Mouse (Mus musculus) ES-Bruce4 (cell line): Measurements from ENCODE around the gene Bahcc1.

Experiments
- CTCF ChIP-seq: IDR thresholded peaks from one replicate; pipeline ENCODE4 v1.8.1; 2011; ENCODE audit warnings: low read depth, low read length
- POLR2A ChIP-seq: IDR thresholded peaks from one replicate; pipeline ENCODE4 v1.8.1; 2011; ENCODE audit warnings: low read length; ENCODE audit not compliant: insufficient read depth

DNA sequence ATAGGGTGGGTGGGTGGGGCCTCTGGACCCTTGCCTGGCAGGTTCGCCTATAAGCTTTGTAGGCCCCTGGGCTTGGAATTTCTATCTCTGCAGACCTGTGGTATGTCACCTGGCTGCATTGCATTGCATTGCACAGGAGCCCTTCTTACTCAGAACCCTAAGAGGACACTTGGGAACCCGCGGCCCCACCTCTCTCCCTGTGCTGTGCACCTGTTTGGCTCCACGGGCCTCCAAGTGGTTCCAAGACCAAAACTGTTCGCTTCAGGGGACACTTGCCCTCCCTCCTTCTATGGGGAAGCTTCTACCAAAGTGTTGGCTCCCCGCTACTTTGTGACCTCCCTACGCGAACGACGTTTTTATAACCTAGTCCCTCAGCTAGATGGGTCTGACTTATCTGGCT, 78.8 kb downstream of the Bahcc1 start:
- TF ChIP-seq CTCF (no peak), POLR2A (no peak)
